Mouse (Mus musculus): ENCODE results near the gene Xrcc6.

DNA sequence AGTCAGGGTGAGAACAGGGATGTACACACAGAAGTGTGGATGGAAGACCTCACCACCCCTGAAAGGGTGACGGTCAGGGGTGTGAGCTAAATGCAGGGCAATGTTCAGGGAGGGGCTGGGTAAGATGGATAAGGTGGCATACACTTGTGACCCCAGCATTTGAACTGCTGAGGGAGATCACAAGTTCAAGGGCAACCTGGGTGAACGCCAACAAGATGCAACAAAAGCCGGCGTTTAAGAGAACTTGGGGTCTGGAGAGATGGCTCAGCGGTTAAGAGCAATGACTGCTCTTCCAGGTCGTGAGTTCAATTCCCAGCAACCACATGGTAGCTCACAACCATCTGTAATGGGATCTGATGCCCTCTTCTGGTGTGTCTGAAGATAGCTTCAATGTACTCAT is 32.9 kb upstream of the Xrcc6 start:
- TF ChIP-seq CTCF (IDR thresholded peaks at IDR 0.05; ENCODE audit: borderline replicate concordance, insufficient read depth, low read length) (no peak), POLR2A (IDR thresholded peaks at IDR 0.05; ENCODE audit: low read depth, low read length) (no peak)

Data from embryonic fibroblast, embryonic 13.5 days (primary cell).